ENCODE assay signal across 9 mouse cellular contexts in the genomic region with DNA sequence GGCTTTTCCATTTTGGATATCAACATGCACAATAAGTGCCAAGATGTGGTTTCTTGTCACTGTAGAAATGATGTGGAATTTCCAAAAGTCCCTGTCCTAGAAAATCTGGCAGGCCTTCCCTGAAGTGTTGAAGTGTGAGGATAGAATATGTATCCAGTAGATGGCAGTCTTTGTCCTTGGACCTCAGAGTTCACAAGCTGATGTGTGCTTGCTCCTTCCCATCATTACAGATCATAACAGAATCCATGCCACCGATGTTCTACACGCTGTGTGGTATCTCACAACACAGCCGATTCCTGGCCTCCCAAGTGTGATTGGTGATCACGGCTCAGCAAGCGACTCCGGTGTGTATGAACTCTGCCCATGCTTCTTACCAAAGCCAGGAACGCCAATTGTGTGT. TPM values are rescaled to one million over a fixed set of nuclear protein-coding genes. Genes with fewer than 3 reads are reported as not detected.
DNase-seq lines count a peak whose midpoint lies in the region; ATAC-seq lines count a peak whose summit lies in the region.
"Had no signal": no experiment of that assay in that cellular context is flagged by ENCODE, and none has a peak within 500 bp of the region (broad histone marks: within the 10 kb centered on the region; RNA-seq: fewer than 3 reads in every experiment).

No protein-coding gene starts in this region.

- 80% methylated on average over 7 of the region's 7 CpGs for WGBS in neural tube, embryonic 14.5 days

- no peak overlapping the region for H3K27ac ChIP-seq in neural tube, embryonic 14.5 days (ENCODE audit: low read depth, low read length)

- H3K36me3 ChIP-seq in neural tube, embryonic 14.5 days (ENCODE audit: control insufficient read depth, insufficient read depth, low read length) = no peaks in the 10 kb centered on the region

- H3K27me3 ChIP-seq in neural tube, embryonic 14.5 days (ENCODE audit: control insufficient read depth, insufficient read depth, low read length) = no peaks in the 10 kb centered on the region

- no peak overlapping the region for H3K4me3 ChIP-seq in neural tube, embryonic 14.5 days (ENCODE audit: low read depth, low read length)

- no peak overlapping the region for H3K9ac ChIP-seq in neural tube, embryonic 14.5 days (replicated peaks; ENCODE audit: low read depth, low read length)

- peak; percentile 67; the same call in 1 of the 2 replicates for ATAC-seq in neural tube, embryonic 14.5 days (ENCODE audit: low read depth)

- intact Hi-C loops in heart, postnatal 25 days (cut with DNase I) = loop anchor here (5.0 to 10.0 kb wide), 3 partner anchors 85 to 1028 kb away; no protein-coding TSS in a partner anchor

- no peaks in the 10 kb centered on the region for H3K9me3 ChIP-seq in neural tube, embryonic 14.5 days (ENCODE audit: control insufficient read depth, low read length)

- no peak overlapping the region for H3K4me2 ChIP-seq in neural tube, embryonic 14.5 days (ENCODE audit: low read depth, low read length)

- H3K4me1 ChIP-seq in neural tube, embryonic 14.5 days (ENCODE audit: control insufficient read depth, insufficient read depth, low read length) = no peaks in the 10 kb centered on the region

- peak; percentile 26 to 47 for DNase-seq in heart, adult 18-20 months
- DNase-seq in heart, postnatal 25 days (ENCODE audit: low spot score) = no peak
- peak; percentile 34 for DNase-seq in 3T3-L1 (ENCODE audit: low read depth, low spot score)
- DNase-seq in cerebellum, postnatal 14 days = peak; percentile 19 to 36
- DNase-seq in kidney, postnatal 10 days = peak; percentile 16
- no peak for DNase-seq in natural killer cell, adult 2 months (ENCODE audit: low spot score in 2 of 2)
- no peak for DNase-seq in c-Kit-positive CD71-positive TER-119-positive erythroid progenitor cells, embryonic 14.5 days (ENCODE audit: low spot score)

RNA-seq across cellular contexts. Expression of a gene that starts 36.9 kb away (rescaled TPM):
- under 1 TPM; 0.41 to 0.50 TPM for total RNA-seq in heart, adult 18-20 months (2021)
- under 1 TPM; 0.36 to 0.67 TPM for total RNA-seq in heart, postnatal 25 days (2021)
- 9.2 and 10.4 TPM in 2 replicates for polyA plus RNA-seq in neural tube, embryonic 14.5 days (2014; fragmentation: Nextera tagmentation; extraction: Ambion mirVana)
- total RNA-seq: neutrophil, adult 5-6 weeks had no signal

Comparison
In these comparisons a context has a peak if more than half of its experiments do, and no peak if none do; other contexts are left out.
1. DNase-seq: peak in heart, adult 18-20 months (2 of 2), 3T3-L1 (single experiment), cerebellum, postnatal 14 days (2 of 2) and kidney, postnatal 10 days (single experiment); none in heart, postnatal 25 days (single experiment), natural killer cell, adult 2 months (0 of 2) and c-Kit-positive CD71-positive TER-119-positive erythroid progenitor cells, embryonic 14.5 days (single experiment).